Mouse (Mus musculus) CD8-positive naive resting alpha-beta T cell, adult 2 months (primary cell): ENCODE results near the gene Coro7.
"Not testable (repeated sequence)": the region's sequence is repeated elsewhere in the genome, so short reads cannot be mapped to it uniquely, and the experiment has no call there.

ENCODE experiments used
- DNase-seq, 2 experiments: peaks; one replicate each; pipeline ENCODE4 v3.0.0; 2022; ENCODE audit warnings: low read depth in 2 of 2, low spot score in 2 of 2

Coro7 gene

GRCm38 (mm10) chr16:4679121-4680018 is at the start of gene Coro7:
Gene Coro7 (minus strand): TSS chr16:4679777.
- peak; percentile 74 to 83 for DNase-seq

- no peak for DNase-seq
Measured at GRCm38 (mm10) chr16:4727963-4728362, 48.4 kb upstream of the Coro7 start.

- DNase-seq: no peak
Measured at GRCm38 (mm10) chr16:4727526-4727925, 47.9 kb upstream of the Coro7 start.

GRCm38 (mm10) chr16:4726528-4727128 is 47.1 kb upstream of the Coro7 start:
- DNase-seq: no peak

GRCm38 (mm10) chr16:4725780-4726527 is 46.4 kb upstream of the Coro7 start, which contains the start of gene Hmox2:
Gene Hmox2 (plus strand): TSS chr16:4726361.
- peak; percentile 92 to 95 for DNase-seq

- no peak for DNase-seq
Measured at GRCm38 (mm10) chr16:4725266-4725665, 45.7 kb upstream of the Coro7 start.

- no peak for DNase-seq
Measured at GRCm38 (mm10) chr16:4722915-4723209, 43.3 kb upstream of the Coro7 start.

GRCm38 (mm10) chr16:4722128-4722914 is 42.7 kb upstream of the Coro7 start:
- no peak for DNase-seq

- DNase-seq: peak; percentile 12 to 14
Measured at GRCm38 (mm10) chr16:4718753-4719518, 39.4 kb upstream of the Coro7 start, which contains the start of gene Nmral1. Gene Nmral1 (minus strand): TSS chr16:4719356.

GRCm38 (mm10) chr16:4717866-4718265 is 38.3 kb upstream of the Coro7 start:
- no peak for DNase-seq

- DNase-seq: no peak
Measured at GRCm38 (mm10) chr16:4713861-4714710, 34.5 kb upstream of the Coro7 start.

GRCm38 (mm10) chr16:4711173-4711572 is 31.6 kb upstream of the Coro7 start:
- DNase-seq: no peak

- no peak for DNase-seq
Measured at GRCm38 (mm10) chr16:4705541-4705940, 26.0 kb upstream of the Coro7 start.

GRCm38 (mm10) chr16:4702646-4703045 is 23.1 kb upstream of the Coro7 start:
- DNase-seq: no peak

- no peak for DNase-seq
Measured at GRCm38 (mm10) chr16:4701211-4701610, 21.6 kb upstream of the Coro7 start.

- DNase-seq: not testable (repeated sequence)
Measured at GRCm38 (mm10) chr16:4689371-4689770, 9.8 kb upstream of the Coro7 start.

GRCm38 (mm10) chr16:4684457-4684791 is 4.8 kb upstream of the Coro7 start:
- no peak for DNase-seq

GRCm38 (mm10) chr16:4683581-4684456 is 4.2 kb upstream of the Coro7 start:
- DNase-seq: peak; percentile 95 to 97
